Mouse (Mus musculus) myocyte (in vitro differentiated cells): Measurements from ENCODE around the gene Tspyl3. TPM values are rescaled to one million over a fixed set of nuclear protein-coding genes. Genes with fewer than 3 reads are reported as not detected.

ENCODE experiments used
- H3K27me3 ChIP-seq: one replicate; pipeline ENCODE4 v1.6.1; 2011; ENCODE audit not compliant: control insufficient read depth, insufficient read depth, insufficient read length
- H3K36me3 ChIP-seq: one replicate; pipeline ENCODE4 v1.6.1; 2011; ENCODE audit not compliant: control insufficient read depth, insufficient read depth
- H3K4me2 ChIP-seq: one replicate; pipeline ENCODE4 v1.6.1; 2011; ENCODE audit warnings: low read depth, control low read depth
- H3K4me3 ChIP-seq: one replicate; pipeline ENCODE4 v1.5.1; 2011; ENCODE audit warnings: mild to moderate bottlenecking, control low read depth, moderate library complexity
- H3K79me2 ChIP-seq: one replicate; pipeline ENCODE4 v1.6.1; 2011; ENCODE audit not compliant: control insufficient read depth, insufficient read depth
- H3ac ChIP-seq: one replicate; pipeline ENCODE4 v1.6.1; 2011; ENCODE audit not compliant: control insufficient read depth, insufficient read length
- CEBPB ChIP-seq: IDR thresholded peaks from 2 replicates; pipeline ENCODE4 v1.6.1; 2011; ENCODE audit warnings: mild to moderate bottlenecking, moderate library complexity; ENCODE audit not compliant: poor library complexity, insufficient read depth, severe bottlenecking
- E2F4 ChIP-seq: IDR thresholded peaks from one replicate; pipeline ENCODE4 v1.6.1; 2011; ENCODE audit warnings: mild to moderate bottlenecking, control low read depth, moderate library complexity; ENCODE audit not compliant: insufficient read depth
- MAX ChIP-seq: IDR thresholded peaks from one replicate; pipeline ENCODE4 v1.6.1; 2011; ENCODE audit warnings: low read depth, mild to moderate bottlenecking, control low read depth
- MYOD1 ChIP-seq, 3 experiments: IDR thresholded peaks; one replicate each; pipeline ENCODE4 v1.6.1; 2011; ENCODE audit warnings: control low read depth in 2 of 3, low read depth in 2 of 3, mild to moderate bottlenecking in 2 of 3, moderate library complexity in 1 of 3; ENCODE audit not compliant: insufficient read length in 2 of 3, control insufficient read depth in 1 of 3
- MYOG ChIP-seq, 3 experiments: IDR thresholded peaks; one replicate each; pipeline ENCODE4 v1.6.1; 2011; ENCODE audit warnings: control low read depth in 2 of 3, low read depth in 2 of 3, mild to moderate bottlenecking in 2 of 3; ENCODE audit not compliant: insufficient read length in 2 of 3, control insufficient read depth in 1 of 3, insufficient read depth in 1 of 3
- POLR2A ChIP-seq: IDR thresholded peaks from one replicate; pipeline ENCODE4 v1.6.1; 2011; ENCODE audit warnings: low read depth, mild to moderate bottlenecking, control low read depth, moderate library complexity; ENCODE audit not compliant: insufficient read length
- POLR2AphosphoS2 ChIP-seq: IDR thresholded peaks from one replicate; pipeline ENCODE4 v1.6.1; 2011; ENCODE audit warnings: low read depth, control low read depth; ENCODE audit not compliant: insufficient read length
- REST ChIP-seq: IDR thresholded peaks from one replicate; pipeline ENCODE4 v1.6.1; 2011; ENCODE audit warnings: mild to moderate bottlenecking, control low read depth, moderate library complexity; ENCODE audit not compliant: insufficient read depth, insufficient read length
- SRF ChIP-seq: IDR thresholded peaks from one replicate; pipeline ENCODE4 v1.6.1; 2011; ENCODE audit warnings: low read depth; ENCODE audit not compliant: control insufficient read depth, insufficient read length
- TCF12 ChIP-seq: IDR thresholded peaks from one replicate; pipeline ENCODE4 v1.6.1; 2011; ENCODE audit warnings: mild to moderate bottlenecking, control low read depth; ENCODE audit not compliant: poor library complexity, insufficient read depth, severe bottlenecking
- TCF3 ChIP-seq: IDR thresholded peaks from one replicate; pipeline ENCODE4 v1.6.1; 2011; ENCODE audit warnings: low read depth, control low read depth; ENCODE audit not compliant: insufficient read length
- USF1 ChIP-seq: IDR thresholded peaks from one replicate; pipeline ENCODE4 v1.6.1; 2011; ENCODE audit warnings: low read depth, mild to moderate bottlenecking, control low read depth, moderate library complexity
- polyA plus RNA-seq: library from polyadenylated mRNA; unstranded; fragments of >200 nt; fragmentation: generic; extraction: Trizol; gene quantifications from one replicate; pipeline ENCODE4 v1.2.1, GENCODE M21; 2012; ENCODE audit warnings: missing spikeins

Gene Tspyl3
- polyA plus RNA-seq, 1 experiment = 0.12 TPM

GRCm38 (mm10) chr2:153215421-153215820, 9.8 kb downstream of the Tspyl3 start:
- no peaks in the 10 kb centered on the region for H3K79me2 ChIP-seq
- H3K4me3 ChIP-seq = no peak overlapping the region
- H3K27me3 ChIP-seq = no peaks in the 10 kb centered on the region
- H3ac ChIP-seq = no peak overlapping the region
- no peak for TF ChIP-seq MYOD1 (IDR thresholded peaks at IDR 0.05; ENCODE audit: control insufficient read depth in 1 of 3, insufficient read length in 2 of 3, low read depth in 2 of 3)
- TF ChIP-seq USF1 = no peak
- no peak for TF ChIP-seq MYOG (IDR thresholded peaks at IDR 0.05; ENCODE audit: control insufficient read depth in 1 of 3, insufficient read depth in 1 of 3, insufficient read length in 2 of 3, low read depth in 2 of 3)
- no peak for TF ChIP-seq SRF
- no peak for TF ChIP-seq E2F4
- no peak for TF ChIP-seq CEBPB
- TF ChIP-seq POLR2AphosphoS2 = no peak
- no peaks in the 10 kb centered on the region for H3K36me3 ChIP-seq
- H3K4me2 ChIP-seq = no peak overlapping the region

GRCm38 (mm10) chr2:153214771-153215259, 10.4 kb downstream of the Tspyl3 start:
- H3K79me2 ChIP-seq = no peaks in the 10 kb centered on the region
- no peaks in the 10 kb centered on the region for H3K36me3 ChIP-seq
- H3K27me3 ChIP-seq = no peaks in the 10 kb centered on the region
- TF ChIP-seq POLR2AphosphoS2 = peak; percentile 33
- TF ChIP-seq MYOD1 (IDR thresholded peaks at IDR 0.05; ENCODE audit: control insufficient read depth in 1 of 3, insufficient read length in 2 of 3, low read depth in 2 of 3) = no peak
- no peak for TF ChIP-seq SRF
- no peak for TF ChIP-seq POLR2A
- TF ChIP-seq TCF12 = no peak
- no peak for TF ChIP-seq TCF3
- no peak for TF ChIP-seq MYOG (IDR thresholded peaks at IDR 0.05; ENCODE audit: control insufficient read depth in 1 of 3, insufficient read depth in 1 of 3, insufficient read length in 2 of 3, low read depth in 2 of 3)
- no peak for TF ChIP-seq CEBPB
- TF ChIP-seq E2F4 = no peak
- peak; percentile 17 for TF ChIP-seq USF1
- no peak for TF ChIP-seq MAX
- no peak for TF ChIP-seq REST
- no peak overlapping the region for H3ac ChIP-seq
- no peak overlapping the region for H3K4me2 ChIP-seq
- H3K4me3 ChIP-seq = no peak overlapping the region

- no peak for TF ChIP-seq USF1
- TF ChIP-seq MAX = no peak
- no peak for TF ChIP-seq E2F4
- no peak for TF ChIP-seq REST
- no peak for TF ChIP-seq POLR2A
- TF ChIP-seq MYOD1 (IDR thresholded peaks at IDR 0.05; ENCODE audit: control insufficient read depth in 1 of 3, insufficient read length in 2 of 3, low read depth in 2 of 3) = no peak
- no peak for TF ChIP-seq POLR2AphosphoS2
- no peak for TF ChIP-seq TCF3
- no peak for TF ChIP-seq MYOG (IDR thresholded peaks at IDR 0.05; ENCODE audit: control insufficient read depth in 1 of 3, insufficient read depth in 1 of 3, insufficient read length in 2 of 3, low read depth in 2 of 3)
- no peak for TF ChIP-seq TCF12
- TF ChIP-seq SRF = no peak
- no peak for TF ChIP-seq CEBPB
- H3K4me3 ChIP-seq = no peak overlapping the region
- H3K79me2 ChIP-seq = no peaks in the 10 kb centered on the region
- H3K27me3 ChIP-seq = no peaks in the 10 kb centered on the region
- H3K4me2 ChIP-seq = no peak overlapping the region
- H3K36me3 ChIP-seq = no peaks in the 10 kb centered on the region
- H3ac ChIP-seq = no peak overlapping the region
Observed at GRCm38 (mm10) chr2:153213351-153213750, 11.9 kb downstream of the Tspyl3 start.

- no peak overlapping the region for H3K4me2 ChIP-seq
- no peak overlapping the region for H3ac ChIP-seq
- no peaks in the 10 kb centered on the region for H3K36me3 ChIP-seq
- no peaks in the 10 kb centered on the region for H3K27me3 ChIP-seq
- TF ChIP-seq MAX (no peak), POLR2AphosphoS2 (no peak), MYOD1 (IDR thresholded peaks at IDR 0.05; ENCODE audit: control insufficient read depth in 1 of 3, insufficient read length in 2 of 3, low read depth in 2 of 3) (no peak)
- H3K79me2 ChIP-seq = no peaks in the 10 kb centered on the region
- no peak overlapping the region for H3K4me3 ChIP-seq
Observed at GRCm38 (mm10) chr2:153211451-153211850, 13.8 kb downstream of the Tspyl3 start.

GRCm38 (mm10) chr2:153209286-153209685, 16.0 kb downstream of the Tspyl3 start:
- TF ChIP-seq MYOG (IDR thresholded peaks at IDR 0.05; ENCODE audit: control insufficient read depth in 1 of 3, insufficient read depth in 1 of 3, insufficient read length in 2 of 3, low read depth in 2 of 3) = no peak
- no peak for TF ChIP-seq USF1
- no peak for TF ChIP-seq TCF3
- no peak for TF ChIP-seq TCF12
- TF ChIP-seq SRF = no peak
- no peak for TF ChIP-seq POLR2A
- TF ChIP-seq POLR2AphosphoS2 = no peak
- no peak for TF ChIP-seq MYOD1 (IDR thresholded peaks at IDR 0.05; ENCODE audit: control insufficient read depth in 1 of 3, insufficient read length in 2 of 3, low read depth in 2 of 3)
- TF ChIP-seq MAX = no peak
- no peaks in the 10 kb centered on the region for H3K79me2 ChIP-seq
- H3K36me3 ChIP-seq = no peaks in the 10 kb centered on the region
- H3K27me3 ChIP-seq = no peaks in the 10 kb centered on the region
- no peak overlapping the region for H3ac ChIP-seq
- no peak overlapping the region for H3K4me2 ChIP-seq
- H3K4me3 ChIP-seq = no peak overlapping the region
